Mouse (Mus musculus) adrenal gland, adult 18-20 months (tissue): Measurements from ENCODE around the gene Rogdi. TPM values are rescaled to one million over a fixed set of nuclear protein-coding genes. Genes with fewer than 3 reads are reported as not detected.

Experiments
- total RNA-seq, 2 experiments: library from RNA; stranded (reverse); gene quantifications; 1 replicate in 1 of 2; 2 replicates in 1 of 2; pipeline ENCODE4 v1.2.3; 2021

The Rogdi gene
- total RNA-seq, 2 experiments from 2014 or later = 20.7 to 28.3 TPM

Other genes with a start within 250 kb of the Rogdi start
- gene Cdip1, start 223.3 kb downstream of the Rogdi start, total RNA-seq = 100 to 1,000 TPM; 121 to 147 TPM
- not detected for gene 4930562C15Rik, start 178.1 kb downstream of the Rogdi start, total RNA-seq
- gene Ubald1, start 133.2 kb downstream of the Rogdi start, total RNA-seq = 10 to 100 TPM; 33.3 to 39.0 TPM
- gene Mgrn1, start 127.3 kb downstream of the Rogdi start, total RNA-seq = 10 to 100 TPM; 83.7 to 86.4 TPM
- 10 to 100 TPM; 46.1 to 62.3 TPM for gene Nudt16l1, start 74.8 kb downstream of the Rogdi start, total RNA-seq
- gene Anks3, start 49.3 kb downstream of the Rogdi start, total RNA-seq = 10 to 100 TPM; 39.3 to 49.8 TPM
- gene Sept12, start 15.7 kb downstream of the Rogdi start, total RNA-seq = not detected
- not detected for gene Smim22, start 6.3 kb downstream of the Rogdi start, total RNA-seq
- gene Glyr1, start 36.3 kb upstream of the Rogdi start, total RNA-seq = 10 to 100 TPM; 88.1 to 99.2 TPM
- gene Ubn1, start 36.5 kb upstream of the Rogdi start, total RNA-seq = 10 to 100 TPM; 30.5 to 37.4 TPM
- gene Ppl, start 118.9 kb upstream of the Rogdi start, total RNA-seq = 1 to 10 TPM; 2.5 to 6.9 TPM
- gene Sec14l5, start 133.6 kb upstream of the Rogdi start, total RNA-seq = under 1 TPM; 0.06 to 0.07 TPM
- 10 to 100 TPM; 24.7 to 28.1 TPM for gene Nagpa, start 190.5 kb upstream of the Rogdi start, total RNA-seq
- gene AU021092, start 208.7 kb upstream of the Rogdi start, total RNA-seq = 10 to 100 TPM; 21.1 to 28.6 TPM
- 10 to 100 TPM; 28.8 to 39.4 TPM for gene Alg1, start 220.1 kb upstream of the Rogdi start, total RNA-seq
- gene Eef2kmt, start 242.4 kb upstream of the Rogdi start, total RNA-seq = 10 to 100 TPM; 19.4 to 20.8 TPM